In genomic region chr11:51615601-51616000, GRCm38 (mm10) we compare ENCODE assay signal across 8 mouse cellular contexts. TPM values are rescaled to one million over a fixed set of nuclear protein-coding genes. Genes with fewer than 3 reads are reported as not detected.
DNase-seq lines count a peak whose midpoint lies in the region; ATAC-seq and TF ChIP-seq lines count a peak whose summit lies in the region.

No protein-coding gene starts in this region.

- peaks cover 39% of the 10 kb centered on the region for H3K4me1 ChIP-seq in G1E (ENCODE audit: insufficient read depth, low read depth, low read length)
- H3K4me1 ChIP-seq in forebrain, embryonic 11.5 days (replicated peaks; ENCODE audit: control insufficient read depth, insufficient read depth, low read length): peaks cover 6% of the 10 kb centered on the region
- H3K4me1 ChIP-seq in limb, embryonic 10.5 days: peaks cover 36% of the 10 kb centered on the region
- peaks cover 19% of the 10 kb centered on the region for H3K4me1 ChIP-seq in midbrain, embryonic 10.5 days

- peaks cover under 1% of the 10 kb centered on the region for H3K36me3 ChIP-seq in G1E (replicated peaks)
- H3K36me3 ChIP-seq in forebrain, embryonic 11.5 days (ENCODE audit: control insufficient read depth, insufficient read depth, low read length): no peaks in the 10 kb centered on the region
- H3K36me3 ChIP-seq in limb, embryonic 10.5 days: no peaks in the 10 kb centered on the region
- H3K36me3 ChIP-seq in midbrain, embryonic 10.5 days: no peaks in the 10 kb centered on the region

- peak overlapping the region; percentile 69 for H3K4me3 ChIP-seq in G1E (ENCODE audit: low read depth, low read length)
- H3K4me3 ChIP-seq in forebrain, embryonic 11.5 days (ENCODE audit: low read depth, low read length): peak overlapping the region; percentile 14; the same call in 1 of the 2 replicates
- H3K4me3 ChIP-seq in limb, embryonic 10.5 days: peak overlapping the region; percentile 46
- peak overlapping the region; percentile 46 for H3K4me3 ChIP-seq in midbrain, embryonic 10.5 days

- TF ChIP-seq CTCF in G1E (IDR thresholded peaks at IDR 0.05; ENCODE audit: low read depth, low read length): no peak

- DNase-seq in G1E (ENCODE audit: low spot score): peak; percentile 85
- peak; percentile 91 for DNase-seq in adrenal gland, postnatal 14 days
- DNase-seq in forebrain, embryonic 11.5 days (ENCODE audit: low spot score): peak; percentile 77
- DNase-seq in heart, postnatal 36 days: peak; percentile 75 to 78
- peak; percentile 74 for DNase-seq in limb, embryonic 10.5 days (ENCODE audit: low spot score)
- DNase-seq in midbrain, embryonic 10.5 days (ENCODE audit: low spot score): peak; percentile 72
- peak; percentile 51 to 58 for DNase-seq in spleen, postnatal 14 days (ENCODE audit: low spot score in 2 of 2)
- DNase-seq in layer of hippocampus, adult 9-10 months (ENCODE audit: low spot score): no peak

- WGBS in forebrain, embryonic 11.5 days: 3% methylated on average over 14 of the region's 14 CpGs
- WGBS in limb, embryonic 10.5 days: 6% methylated on average over 14 of the region's 14 CpGs
- 3% methylated on average over 14 of the region's 14 CpGs for WGBS in midbrain, embryonic 10.5 days

- ATAC-seq in G1E (ENCODE audit: extremely low read depth, insufficient number of reproducible peaks, low FRiP score, poor library complexity, severe bottlenecking): peak; percentile 72
- ATAC-seq in forebrain, embryonic 11.5 days (replicated peaks; ENCODE audit: low FRiP score): no peak

- H3K9me3 ChIP-seq in G1E (replicated peaks): no peaks in the 10 kb centered on the region
- no peaks in the 10 kb centered on the region for H3K9me3 ChIP-seq in forebrain, embryonic 11.5 days (ENCODE audit: control insufficient read depth, low read length)
- H3K9me3 ChIP-seq in limb, embryonic 10.5 days (replicated peaks): no peaks in the 10 kb centered on the region
- no peaks in the 10 kb centered on the region for H3K9me3 ChIP-seq in midbrain, embryonic 10.5 days (replicated peaks)

- no peak overlapping the region for H3K27ac ChIP-seq in forebrain, embryonic 11.5 days (ENCODE audit: low read depth, low read length)
- H3K27ac ChIP-seq in limb, embryonic 10.5 days: peak overlapping the region; percentile 85
- peak overlapping the region; percentile 82 for H3K27ac ChIP-seq in midbrain, embryonic 10.5 days (replicated peaks)

- H3K9ac ChIP-seq in forebrain, embryonic 11.5 days (ENCODE audit: low read length): peak overlapping the region; percentile 61

- H3K4me2 ChIP-seq in forebrain, embryonic 11.5 days (ENCODE audit: low read depth, low read length, severe bottlenecking): peak overlapping the region; percentile 55

- no peaks in the 10 kb centered on the region for H3K27me3 ChIP-seq in G1E (ENCODE audit: insufficient read depth, low read length)
- no peaks in the 10 kb centered on the region for H3K27me3 ChIP-seq in forebrain, embryonic 11.5 days (ENCODE audit: control insufficient read depth, insufficient read depth, low read length)
- no peaks in the 10 kb centered on the region for H3K27me3 ChIP-seq in limb, embryonic 10.5 days (ENCODE audit: low read depth, poor library complexity, severe bottlenecking)
- peaks cover 3% of the 10 kb centered on the region; the same call in 1 of the 2 replicates for H3K27me3 ChIP-seq in midbrain, embryonic 10.5 days (ENCODE audit: low read depth, poor library complexity, severe bottlenecking)

- intact Hi-C loops in heart, postnatal 36 days (cut with DNase I): loop anchor here (10.0 kb wide), 1 partner anchor 379 kb away; no protein-coding TSS in a partner anchor

RNA-seq across cellular contexts. Expression of gene Nhp2, which starts 3.9 kb away (rescaled TPM):
- total RNA-seq in G1E (2014; fragmentation: Nextera tagmentation): 73.2 and 91.1 TPM in 2 replicates
- 136 and 139 TPM in 2 replicates for total RNA-seq in G1E (2017)
- polyA plus RNA-seq in G1E (2012): 202 and 235 TPM in 2 replicates
- 64.2 and 74.7 TPM in 2 replicates for total RNA-seq in adrenal gland, postnatal 14 days (2021)
- polyA plus RNA-seq in forebrain, embryonic 11.5 days (2014; fragmentation: Nextera tagmentation; extraction: Ambion mirVana): 154 and 165 TPM in 2 replicates
- 10 to 100 TPM; 20.2 to 25.2 TPM for total RNA-seq in heart, postnatal 36 days (2021)
- 230 and 312 TPM in 2 replicates for polyA plus RNA-seq in limb, embryonic 10.5 days (2016; fragmentation: Nextera tagmentation; extraction: Ambion mirVana)
- polyA plus RNA-seq in midbrain, embryonic 10.5 days (2016; fragmentation: Nextera tagmentation; extraction: Ambion mirVana): 209 and 269 TPM in 2 replicates

RNA-seq across cellular contexts. Expression of gene Hnrnpab, which starts 9.0 kb away (rescaled TPM):
- total RNA-seq in G1E (2014; fragmentation: Nextera tagmentation): 504 and 536 TPM in 2 replicates
- 669 and 683 TPM in 2 replicates for total RNA-seq in G1E (2017)
- 1,141 and 1,394 TPM in 2 replicates for polyA plus RNA-seq in G1E (2012)
- total RNA-seq in adrenal gland, postnatal 14 days (2021): 354 and 356 TPM in 2 replicates
- 830 and 925 TPM in 2 replicates for polyA plus RNA-seq in forebrain, embryonic 11.5 days (2014; fragmentation: Nextera tagmentation; extraction: Ambion mirVana)
- total RNA-seq in heart, postnatal 36 days (2021): 100 to 1,000 TPM; 135 to 143 TPM
- polyA plus RNA-seq in limb, embryonic 10.5 days (2016; fragmentation: Nextera tagmentation; extraction: Ambion mirVana): 723 and 764 TPM in 2 replicates
- 587 and 631 TPM in 2 replicates for polyA plus RNA-seq in midbrain, embryonic 10.5 days (2016; fragmentation: Nextera tagmentation; extraction: Ambion mirVana)

RNA-seq across cellular contexts. Expression of gene Rmnd5b, which starts 20.1 kb away (rescaled TPM):
- 27.6 and 35.8 TPM in 2 replicates for total RNA-seq in G1E (2014; fragmentation: Nextera tagmentation)
- 26.8 and 28.0 TPM in 2 replicates for total RNA-seq in G1E (2017)
- 15.7 and 18.4 TPM in 2 replicates for polyA plus RNA-seq in G1E (2012)
- 39.0 and 39.9 TPM in 2 replicates for total RNA-seq in adrenal gland, postnatal 14 days (2021)
- polyA plus RNA-seq in forebrain, embryonic 11.5 days (2014; fragmentation: Nextera tagmentation; extraction: Ambion mirVana): 40.4 and 47.8 TPM in 2 replicates
- 10 to 100 TPM; 14.5 to 16.0 TPM for total RNA-seq in heart, postnatal 36 days (2021)
- 37.1 and 42.1 TPM in 2 replicates for polyA plus RNA-seq in limb, embryonic 10.5 days (2016; fragmentation: Nextera tagmentation; extraction: Ambion mirVana)
- 38.6 TPM in 2 replicates for polyA plus RNA-seq in midbrain, embryonic 10.5 days (2016; fragmentation: Nextera tagmentation; extraction: Ambion mirVana)

RNA-seq across cellular contexts. Expression of gene Phykpl, which starts 31.0 kb away (rescaled TPM):
- total RNA-seq in G1E (2014; fragmentation: Nextera tagmentation) (49.2 and 52.0 TPM in 2 replicates), G1E (2017) (46.9 and 49.3 TPM in 2 replicates)
- polyA plus RNA-seq in G1E (2012): 11.0 and 12.6 TPM in 2 replicates
- total RNA-seq in adrenal gland, postnatal 14 days (2021): 27.8 and 29.1 TPM in 2 replicates
- polyA plus RNA-seq in forebrain, embryonic 11.5 days (2014; fragmentation: Nextera tagmentation; extraction: Ambion mirVana): 14.9 and 16.7 TPM in 2 replicates
- total RNA-seq in heart, postnatal 36 days (2021): 10 to 100 TPM in 1 of 2 experiments, 1 to 10 TPM in 1; 9.8 to 10.2 TPM
- 15.6 and 16.1 TPM in 2 replicates for polyA plus RNA-seq in limb, embryonic 10.5 days (2016; fragmentation: Nextera tagmentation; extraction: Ambion mirVana)
- 14.4 and 15.1 TPM in 2 replicates for polyA plus RNA-seq in midbrain, embryonic 10.5 days (2016; fragmentation: Nextera tagmentation; extraction: Ambion mirVana)

RNA-seq across cellular contexts. Expression of gene N4bp3, which starts 35.0 kb away (rescaled TPM):
- not detected in 2 replicates for total RNA-seq in G1E (2014; fragmentation: Nextera tagmentation)
- 0.05 and 0.35 TPM in 2 replicates for total RNA-seq in G1E (2017)
- 0.08 and 0.13 TPM in 2 replicates for polyA plus RNA-seq in G1E (2012)
- total RNA-seq in adrenal gland, postnatal 14 days (2021): 16.2 and 18.8 TPM in 2 replicates
- polyA plus RNA-seq in forebrain, embryonic 11.5 days (2014; fragmentation: Nextera tagmentation; extraction: Ambion mirVana): 11.3 and 11.7 TPM in 2 replicates
- 10 to 100 TPM; 13.4 to 16.3 TPM for total RNA-seq in heart, postnatal 36 days (2021)
- polyA plus RNA-seq in limb, embryonic 10.5 days (2016; fragmentation: Nextera tagmentation; extraction: Ambion mirVana): 27.9 and 34.3 TPM in 2 replicates
- 16.9 and 21.7 TPM in 2 replicates for polyA plus RNA-seq in midbrain, embryonic 10.5 days (2016; fragmentation: Nextera tagmentation; extraction: Ambion mirVana)

Comparison
In these comparisons a context has a peak if more than half of its experiments do, and no peak if none do; other contexts are left out.
1. H3K4me3 ChIP-seq: peak in every context shown above with its lines; median percentile 69 in G1E; 46 in limb, embryonic 10.5 days; 46 in midbrain, embryonic 10.5 days; 14 in forebrain, embryonic 11.5 days.